Mouse (Mus musculus) regulatory T cell (primary cell): ENCODE measurements at regions not wholly inside any gene's neighbourhood (a gene's known extent, or its start where the extent isn't known, plus 50 kb on each side); places are given as distances from the start of the nearest gene placed in this dataset.

Experiments used
- in situ Hi-C: fragments of 300-600 bp; cut with MboI, MseI; formaldehyde crosslinking; loops from one replicate; pipeline ENCODE4 v1.15.1; 2025; ENCODE audit warnings: high pct_unique_total_duplicates

GRCm38 (mm10) chr7:125005638-125006037 lies 438.8 kb upstream of the Kdm8 start:
- in situ Hi-C loops = loop anchor here (10.0 kb wide), 1 partner anchor 1081 kb away; no protein-coding TSS in a partner anchor

DNA sequence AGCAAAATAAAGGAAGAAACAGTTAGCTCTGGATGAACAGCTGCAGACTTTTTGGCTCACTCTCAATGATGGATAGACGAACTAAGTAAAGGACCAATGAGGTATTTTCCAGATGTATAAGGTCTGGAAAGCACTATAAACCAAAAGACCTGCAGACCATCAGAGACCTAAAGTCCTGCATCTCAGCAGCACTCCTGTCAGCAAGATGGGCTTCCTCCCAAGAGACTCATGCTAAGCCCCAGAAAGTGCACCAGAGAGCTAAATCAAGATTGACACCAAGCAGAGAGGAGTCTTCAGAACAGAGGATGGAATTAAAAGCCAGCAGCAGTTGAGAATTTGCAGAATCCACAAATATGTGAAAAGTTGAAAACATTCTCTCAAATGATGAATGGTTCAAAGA lies 425.2 kb upstream of the Kdm8 start:
- in situ Hi-C loops = no loop called here

DNA sequence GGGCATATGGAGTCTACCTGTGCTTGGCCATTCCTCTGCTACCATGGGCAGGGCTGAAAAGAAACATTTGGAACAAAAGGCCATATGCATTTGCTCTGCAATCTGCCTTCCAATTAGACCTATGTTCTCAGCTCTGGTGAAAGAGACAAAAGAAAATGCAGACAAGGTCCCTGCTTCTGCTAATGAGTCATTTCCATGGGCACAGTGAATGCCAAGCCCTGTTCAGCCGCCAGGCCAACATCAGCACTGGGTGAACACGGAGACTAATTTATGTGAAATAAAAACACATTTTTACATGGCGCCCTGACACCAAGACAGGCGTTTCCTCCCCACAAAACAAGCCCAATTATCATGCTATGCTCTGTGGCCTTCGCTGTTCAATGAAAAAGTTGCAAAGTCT lies 419.5 kb upstream of the Kdm8 start:
- in situ Hi-C loops = no loop called here

GRCm38 (mm10) chr7:125033778-125034177 lies 410.7 kb upstream of the Kdm8 start:
- in situ Hi-C loops = loop anchor here (10.0 kb wide), 1 partner anchor 199 kb away; no protein-coding TSS in a partner anchor

DNA sequence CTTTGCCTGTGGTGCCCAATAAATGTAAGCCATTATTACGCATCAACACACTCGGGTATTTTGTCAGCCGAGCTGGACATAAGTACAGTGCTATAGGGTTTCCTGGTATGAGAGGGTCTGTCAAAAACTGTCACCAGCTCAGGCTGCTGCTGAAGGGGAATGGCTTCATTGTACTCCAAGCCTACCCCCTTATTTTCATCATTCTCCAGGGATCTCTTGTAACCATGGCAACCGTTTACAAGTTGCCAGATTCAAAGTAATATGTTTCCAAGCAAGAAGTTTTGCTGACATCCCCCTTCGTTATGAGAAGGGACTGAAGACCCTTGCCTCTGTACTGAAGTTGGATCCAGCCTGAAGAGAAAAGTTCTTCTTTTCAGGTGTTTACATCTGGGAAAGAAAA lies 410.3 kb upstream of the Kdm8 start:
- in situ Hi-C loops = loop anchor here (10.0 kb wide), 1 partner anchor 199 kb away; no protein-coding TSS in a partner anchor

GRCm38 (mm10) chr7:125036098-125036991 lies 408.1 kb upstream of the Kdm8 start:
- in situ Hi-C loops = loop anchor here (10.0 kb wide), 1 partner anchor 202 kb away; no protein-coding TSS in a partner anchor

DNA sequence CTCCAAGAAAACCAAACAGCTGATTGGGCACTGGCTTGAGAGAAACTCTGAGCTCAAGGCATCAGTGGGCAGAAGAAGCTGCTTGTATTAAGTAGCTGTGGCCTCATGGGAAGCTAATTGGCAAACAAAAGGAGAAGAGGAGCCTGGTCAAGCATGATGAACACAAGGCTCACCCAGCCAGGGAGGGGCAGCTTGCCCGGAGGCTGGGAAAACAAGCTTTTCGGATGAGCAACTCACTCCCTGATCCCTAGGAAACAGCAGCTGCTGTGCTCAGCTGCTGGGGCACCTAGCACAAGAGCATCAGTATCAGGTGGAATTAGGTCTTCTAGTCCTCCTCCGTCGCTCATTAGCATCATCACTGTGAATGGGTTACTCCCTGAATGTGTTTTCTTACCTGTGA lies 405.6 kb upstream of the Kdm8 start:
- in situ Hi-C loops = loop anchor here (10.0 kb wide), 1 partner anchor 204 kb away; no protein-coding TSS in a partner anchor

GRCm38 (mm10) chr7:125055951-125056625 lies 388.4 kb upstream of the Kdm8 start:
- in situ Hi-C loops = no loop called here

DNA sequence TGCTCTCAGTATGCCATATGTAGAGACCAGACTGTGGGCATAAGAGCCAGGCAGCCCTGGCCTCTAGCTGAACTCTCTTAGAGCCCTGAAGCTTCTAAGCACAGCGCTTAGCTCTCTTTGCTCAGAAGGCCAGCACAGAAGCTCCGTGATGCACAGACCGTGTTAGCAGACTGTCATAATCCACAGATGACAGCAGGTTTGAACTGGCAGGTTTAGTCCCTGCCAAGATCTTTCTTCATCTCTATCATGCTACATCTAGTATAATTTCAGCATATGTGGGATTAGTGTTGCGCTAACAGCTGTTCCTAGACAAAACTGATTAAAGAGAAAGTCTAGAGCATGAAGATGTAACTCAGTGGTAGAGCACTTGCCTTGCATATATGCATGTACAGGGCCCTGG lies 342.0 kb upstream of the Kdm8 start:
- in situ Hi-C loops = no loop called here

DNA sequence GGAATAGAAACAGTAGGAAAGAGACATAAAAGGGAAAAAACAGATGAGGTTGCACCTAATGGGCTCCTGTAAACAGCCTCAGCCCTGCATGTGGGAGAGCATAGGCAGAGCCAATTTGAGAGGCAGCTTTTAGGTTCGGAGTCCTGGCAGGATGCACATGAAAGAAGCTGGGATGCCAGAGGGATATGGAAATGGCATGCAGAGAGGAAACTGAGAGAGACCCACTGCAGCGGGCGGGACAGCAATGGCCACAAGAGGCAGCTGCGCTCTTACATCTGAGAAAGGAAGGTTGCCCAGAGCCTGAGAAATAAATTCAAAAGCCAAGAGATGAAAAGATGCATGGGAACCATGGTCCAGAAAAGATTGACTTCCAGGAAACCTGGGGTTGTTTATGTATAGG lies 340.5 kb upstream of the Kdm8 start:
- in situ Hi-C loops = no loop called here

DNA sequence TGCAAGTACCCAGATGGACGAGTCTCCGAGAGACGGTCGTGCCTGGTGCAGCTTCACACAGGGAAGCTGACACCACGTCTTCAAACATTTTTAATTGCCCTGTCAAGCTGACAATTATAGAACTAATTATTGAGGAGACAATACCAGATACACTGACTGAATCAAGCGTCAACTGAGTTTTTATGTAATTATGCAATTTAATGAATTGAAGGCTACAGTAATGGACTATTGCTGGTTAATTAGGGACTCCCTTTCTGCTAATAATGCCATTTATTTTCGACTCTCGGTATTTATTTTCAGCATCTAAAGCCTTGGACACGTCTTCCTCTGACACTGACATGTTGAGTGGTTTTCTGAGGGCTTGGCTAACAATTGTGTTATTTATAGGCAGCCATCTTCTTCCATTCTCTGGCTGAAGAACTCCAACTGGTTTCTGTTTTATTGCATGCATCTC lies 331.6 kb upstream of the Kdm8 start:
- in situ Hi-C loops = no loop called here

DNA sequence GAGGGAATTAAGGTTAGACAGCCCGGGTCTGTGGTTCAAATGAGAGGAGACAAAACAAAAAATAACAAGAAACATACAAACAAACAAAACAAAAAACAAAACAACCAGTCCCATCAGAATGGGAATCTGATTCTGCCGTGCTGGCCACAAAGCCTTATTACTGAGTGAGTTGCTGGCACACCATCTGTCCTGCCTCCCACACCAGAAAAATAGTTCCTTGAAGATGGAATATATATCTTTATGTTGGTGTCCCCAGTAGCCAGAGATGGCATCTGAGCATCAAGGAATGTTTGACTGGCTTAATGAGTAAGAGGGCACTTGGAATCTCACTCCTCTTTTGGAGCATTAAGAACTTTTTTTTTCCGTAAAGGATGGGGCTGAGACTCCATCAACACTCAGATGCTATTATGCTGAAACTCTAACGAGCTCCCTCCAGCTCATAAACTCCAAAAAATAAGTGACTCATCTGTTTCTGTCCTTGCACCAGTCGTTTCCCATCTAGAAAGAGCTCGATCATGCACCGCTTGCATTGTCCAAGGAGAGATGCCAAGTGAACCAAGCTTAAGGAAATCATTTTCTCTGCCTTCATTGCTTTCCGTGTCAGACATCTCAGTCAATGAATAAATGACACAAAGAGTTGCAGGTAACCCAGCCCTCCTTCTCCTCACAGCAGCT lies 329.0 kb upstream of the Kdm8 start:
- in situ Hi-C loops = no loop called here

- in situ Hi-C loops = no loop called here
These were observed 327.3 kb upstream of the Kdm8 start for GRCm38 (mm10) chr7:125117173-125117572.

DNA sequence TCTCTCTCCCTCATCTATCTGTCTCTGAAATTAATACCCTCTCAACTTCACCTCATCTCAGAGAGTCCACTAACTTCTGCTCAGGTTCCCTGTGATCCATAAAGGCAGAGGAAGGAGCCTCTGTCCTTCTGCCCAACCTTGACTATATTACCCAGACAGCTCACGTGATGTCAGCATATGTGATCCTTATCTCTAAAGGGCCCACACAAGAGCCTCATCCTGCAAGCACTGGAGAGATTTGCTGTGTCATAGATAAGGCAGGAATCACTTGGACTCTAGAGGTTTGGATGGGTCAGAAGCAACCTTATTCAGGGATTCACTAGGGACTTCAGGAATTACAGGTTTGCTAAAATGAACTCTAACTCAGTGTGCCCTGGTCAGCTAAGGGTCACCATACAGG lies 315.3 kb upstream of the Kdm8 start:
- in situ Hi-C loops = no loop called here

GRCm38 (mm10) chr7:125131968-125132367 lies 312.5 kb upstream of the Kdm8 start:
- in situ Hi-C loops = no loop called here

GRCm38 (mm10) chr7:125138607-125139006 lies 305.9 kb upstream of the Kdm8 start:
- in situ Hi-C loops = no loop called here

- in situ Hi-C loops = no loop called here
These were observed 305.3 kb upstream of the Kdm8 start for GRCm38 (mm10) chr7:125139196-125139595.

- in situ Hi-C loops = no loop called here
These were observed 303.6 kb upstream of the Kdm8 start for GRCm38 (mm10) chr7:125140854-125141253.

- in situ Hi-C loops = no loop called here
These were observed 302.6 kb upstream of the Kdm8 start for GRCm38 (mm10) chr7:125141864-125142263.

GRCm38 (mm10) chr7:125146025-125146424 lies 298.5 kb upstream of the Kdm8 start:
- in situ Hi-C loops = no loop called here

- in situ Hi-C loops = no loop called here
These were observed 295.3 kb upstream of the Kdm8 start for GRCm38 (mm10) chr7:125149151-125149550.

- in situ Hi-C loops = no loop called here
These were observed 294.7 kb upstream of the Kdm8 start for GRCm38 (mm10) chr7:125149740-125150139.
